Mouse (Mus musculus) layer of hippocampus, postnatal 10 days (tissue): ENCODE results near the gene Creb3l2. TPM values are rescaled to one million over a fixed set of nuclear protein-coding genes. Genes with fewer than 3 reads are reported as not detected.

Source experiments
- DNase-seq, 2 experiments: peaks; one replicate each; pipeline ENCODE4 v3.0.0; 2021; ENCODE audit warnings: low spot score in 2 of 2
- total RNA-seq, 2 experiments: library from RNA; stranded (reverse); gene quantifications; 2 replicates each; pipeline ENCODE4 v1.2.3; 2021

Gene Creb3l2
- total RNA-seq, 2 experiments from 2014 or later, result 6.5 to 7.5 TPM

GRCm38 (mm10) chr6:37442781-37443180, 835 bp upstream of the Creb3l2 start:
- no peak for DNase-seq

- peak in 1 of 2 experiments; percentile 43 for DNase-seq
These were observed 515 bp downstream of the Creb3l2 start for GRCm38 (mm10) chr6:37441251-37442011.

GRCm38 (mm10) chr6:37440491-37441250, 1.3 kb downstream of the Creb3l2 start:
- DNase-seq, result no peak

GRCm38 (mm10) chr6:37439676-37440490, 2.1 kb downstream of the Creb3l2 start:
- DNase-seq, result no peak

DNA sequence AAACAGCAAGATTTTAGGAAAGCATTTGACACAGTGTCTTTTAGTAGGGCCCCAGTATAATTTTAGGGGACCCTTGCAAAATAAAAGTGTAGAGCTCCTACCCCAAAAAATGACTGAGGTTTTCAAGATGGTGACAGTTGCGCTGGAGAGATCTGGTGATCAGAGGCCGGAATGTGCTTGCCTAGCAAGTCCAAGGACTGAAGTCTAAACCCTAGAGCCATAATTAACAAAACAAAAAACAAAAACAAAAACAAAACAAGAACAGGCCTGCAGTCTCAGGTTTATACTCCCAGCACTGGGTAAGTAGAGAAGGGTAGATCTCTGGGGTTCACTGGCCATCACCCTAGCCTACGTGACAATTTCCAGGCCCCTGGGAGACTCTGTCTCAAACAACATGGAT, 3.4 kb downstream of the Creb3l2 start:
- no peak for DNase-seq

DNA sequence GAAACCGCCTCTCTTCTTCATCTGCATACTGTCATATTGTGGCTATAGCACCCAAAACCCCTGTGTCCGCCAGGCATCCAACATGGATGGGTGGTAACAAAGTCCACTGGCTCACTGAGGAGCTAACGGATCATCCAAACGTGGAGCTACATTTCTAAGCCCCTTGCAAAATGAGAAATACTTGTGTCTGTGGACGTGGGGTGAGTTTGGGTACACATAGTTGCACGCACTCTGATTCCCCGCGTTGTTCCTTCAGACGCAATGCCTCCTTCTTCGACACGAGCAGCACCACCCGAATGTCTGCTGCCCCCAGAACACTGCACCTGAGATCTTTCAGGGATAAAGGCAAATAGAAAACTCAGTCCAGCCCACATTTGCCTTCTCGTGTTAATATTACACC, 4.9 kb downstream of the Creb3l2 start:
- no peak for DNase-seq

DNA sequence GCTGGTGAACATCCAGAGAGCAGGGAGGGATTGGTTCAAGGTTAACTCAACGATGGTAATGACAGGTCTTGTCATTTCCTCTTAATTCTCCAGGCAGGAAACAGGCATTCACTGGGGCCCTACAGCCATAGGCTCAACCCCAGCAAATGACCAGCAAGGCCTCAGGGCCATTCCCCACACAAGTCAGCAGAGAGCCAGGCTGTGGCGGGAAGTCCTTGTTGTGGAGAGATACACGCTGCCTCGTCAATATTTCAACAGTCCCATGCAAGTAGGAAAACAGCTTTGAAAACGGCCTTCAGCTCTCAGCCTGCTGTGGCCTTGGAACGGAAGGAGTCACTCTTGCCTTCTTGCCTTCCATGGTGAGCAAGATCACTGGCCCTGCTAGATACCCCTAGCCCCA, 6.6 kb downstream of the Creb3l2 start:
- no peak for DNase-seq

- no peak for DNase-seq
These were observed 12.0 kb downstream of the Creb3l2 start for GRCm38 (mm10) chr6:37429849-37430470.

GRCm38 (mm10) chr6:37428947-37429346, 13.0 kb downstream of the Creb3l2 start:
- DNase-seq, result no peak

DNA sequence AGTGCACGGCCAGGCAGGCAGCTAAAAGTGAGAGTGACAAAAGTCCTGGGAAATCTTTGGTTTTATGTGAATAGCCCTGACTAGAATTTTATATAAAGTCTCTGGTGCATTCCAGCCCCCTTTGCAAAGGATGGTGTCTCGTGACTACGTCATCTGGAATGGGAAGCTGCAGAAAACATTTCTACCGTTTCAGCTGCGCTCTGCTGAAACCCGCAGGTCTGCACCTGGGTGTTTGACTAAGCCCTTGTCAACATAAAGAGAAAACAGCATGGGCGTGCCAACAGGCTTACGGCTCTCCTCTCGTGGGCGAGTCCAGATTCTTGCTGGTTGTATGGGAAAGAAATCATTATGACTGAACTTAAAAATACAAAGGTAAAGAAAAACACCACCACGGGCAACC, 13.9 kb downstream of the Creb3l2 start:
- DNase-seq, result no peak

GRCm38 (mm10) chr6:37426615-37427014, 15.3 kb downstream of the Creb3l2 start:
- DNase-seq, result no peak

- no peak for DNase-seq
These were observed 16.1 kb downstream of the Creb3l2 start for GRCm38 (mm10) chr6:37425833-37426232.

GRCm38 (mm10) chr6:37425075-37425474, 16.9 kb downstream of the Creb3l2 start:
- no peak for DNase-seq

- DNase-seq, result no peak
These were observed 17.6 kb downstream of the Creb3l2 start for GRCm38 (mm10) chr6:37424374-37424773.

GRCm38 (mm10) chr6:37423386-37423785, 18.6 kb downstream of the Creb3l2 start:
- DNase-seq, result no peak

GRCm38 (mm10) chr6:37421124-37421523, 20.8 kb downstream of the Creb3l2 start:
- DNase-seq, result no peak

DNA sequence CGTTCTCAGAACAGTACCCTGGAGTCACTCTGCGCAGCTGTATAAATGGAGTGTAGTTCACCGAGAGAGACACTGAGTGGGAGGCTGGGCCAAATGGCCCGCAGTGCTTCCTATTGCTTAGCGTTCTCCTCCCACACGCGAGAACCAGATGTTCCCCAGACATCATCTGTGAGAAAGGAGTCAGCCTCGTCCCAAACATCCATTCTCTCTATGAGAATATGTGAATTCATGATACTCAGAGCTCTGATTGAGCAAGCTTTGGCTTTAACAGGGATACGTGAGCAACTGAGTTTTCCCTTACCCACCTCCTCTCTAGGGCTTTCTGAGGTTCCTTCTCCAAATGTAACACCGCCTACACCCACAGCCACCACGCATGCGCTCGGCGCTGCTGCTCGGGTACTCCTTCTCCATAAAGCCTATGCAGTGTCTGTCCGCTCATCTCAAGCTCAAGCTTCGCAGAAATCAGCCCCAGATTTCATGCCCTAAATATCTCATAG, 22.5 kb downstream of the Creb3l2 start:
- DNase-seq, result peak; percentile 49 to 54

- DNase-seq, result no peak
These were observed 23.0 kb downstream of the Creb3l2 start for GRCm38 (mm10) chr6:37418931-37419330.

GRCm38 (mm10) chr6:37416743-37417142, 25.2 kb downstream of the Creb3l2 start:
- DNase-seq, result no peak

DNA sequence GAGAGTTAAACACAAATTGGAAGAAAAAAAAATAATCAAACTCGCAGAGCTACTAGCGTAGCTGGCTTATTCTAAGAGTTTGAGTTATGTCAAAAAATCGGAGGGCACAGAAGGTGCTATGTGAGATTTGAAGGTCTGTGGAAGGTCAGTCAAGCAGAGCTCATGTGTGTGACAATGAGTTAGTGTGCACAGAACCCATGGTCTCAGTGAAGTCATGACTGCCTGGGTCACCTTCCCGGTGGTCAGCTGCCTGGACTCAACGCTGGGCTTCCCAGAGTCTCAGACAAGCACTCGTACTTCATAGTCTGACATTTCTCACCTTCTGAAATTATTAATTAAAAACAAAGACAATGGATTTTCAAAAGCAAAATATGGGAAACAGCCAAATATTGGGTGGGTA, 26.4 kb downstream of the Creb3l2 start:
- no peak for DNase-seq

DNA sequence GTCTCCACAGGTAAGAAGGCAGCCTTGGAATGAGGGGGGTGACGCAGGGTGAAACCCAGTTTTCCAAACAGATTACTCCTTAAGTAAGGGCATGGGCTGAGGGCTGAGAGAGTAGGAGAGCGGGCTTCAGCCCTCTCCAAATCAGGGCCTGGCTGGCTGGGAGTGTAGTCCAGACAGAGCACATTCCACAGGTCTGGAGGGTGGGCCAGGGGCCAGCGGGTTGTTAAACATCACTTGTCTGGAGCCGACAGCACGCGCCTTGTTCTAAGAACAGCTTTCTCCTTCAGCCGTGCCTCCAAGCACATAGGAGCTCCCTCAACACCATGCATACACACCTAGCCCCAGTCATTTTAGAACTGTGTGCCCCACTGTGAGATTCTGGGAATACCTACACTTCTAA, 26.9 kb downstream of the Creb3l2 start:
- no peak for DNase-seq
